Mouse (Mus musculus): Measurements from ENCODE around the gene Ubac1. TPM values are rescaled to one million over a fixed set of nuclear protein-coding genes. Genes with fewer than 3 reads are reported as not detected.

The Ubac1 gene
- polyA plus RNA-seq, 1 experiment from 2014 or later: 81.4 TPM

DNA sequence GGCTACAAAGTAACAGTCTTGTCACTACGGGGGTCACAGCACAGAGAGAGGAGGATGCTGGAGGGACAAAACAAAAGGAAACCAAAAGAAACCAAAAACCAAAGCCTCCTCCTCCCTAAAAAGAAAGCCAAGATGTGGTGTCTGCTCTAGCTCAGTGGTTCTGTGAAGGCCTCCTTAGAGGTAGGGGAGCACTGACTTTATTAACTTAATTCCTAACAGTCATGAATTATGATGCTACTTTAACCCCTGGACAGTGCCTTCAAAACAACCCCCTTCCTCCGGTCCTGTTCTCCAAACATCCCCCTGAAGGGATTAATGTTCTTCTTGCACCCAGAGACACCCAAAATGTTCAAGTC, 34.2 kb upstream of the Ubac1 start:
- no peak overlapping the region for H3K9ac ChIP-seq (ENCODE audit: low read length)
- ATAC-seq (ENCODE audit: insufficient read depth, low FRiP score): no peak
- no peaks in the 10 kb centered on the region for H3K36me3 ChIP-seq (ENCODE audit: control insufficient read depth, insufficient read depth, low read length)
- no peak overlapping the region for H3K4me3 ChIP-seq (replicated peaks; ENCODE audit: low read length)
- no peaks in the 10 kb centered on the region for H3K4me1 ChIP-seq (ENCODE audit: control insufficient read depth, insufficient read depth, low read length)
- WGBS: 34% methylated on average over 2 of the region's 2 CpGs
- peak overlapping the region; percentile 21; the same call in 1 of the 2 replicates for H3K27ac ChIP-seq (ENCODE audit: low read length)
- no peaks in the 10 kb centered on the region for H3K9me3 ChIP-seq (replicated peaks; ENCODE audit: control insufficient read depth, low read length)
- no peak overlapping the region for H3K4me2 ChIP-seq (ENCODE audit: low read depth, low read length)
- H3K27me3 ChIP-seq (ENCODE audit: control insufficient read depth, insufficient read depth, low read length): no peaks in the 10 kb centered on the region

DNA sequence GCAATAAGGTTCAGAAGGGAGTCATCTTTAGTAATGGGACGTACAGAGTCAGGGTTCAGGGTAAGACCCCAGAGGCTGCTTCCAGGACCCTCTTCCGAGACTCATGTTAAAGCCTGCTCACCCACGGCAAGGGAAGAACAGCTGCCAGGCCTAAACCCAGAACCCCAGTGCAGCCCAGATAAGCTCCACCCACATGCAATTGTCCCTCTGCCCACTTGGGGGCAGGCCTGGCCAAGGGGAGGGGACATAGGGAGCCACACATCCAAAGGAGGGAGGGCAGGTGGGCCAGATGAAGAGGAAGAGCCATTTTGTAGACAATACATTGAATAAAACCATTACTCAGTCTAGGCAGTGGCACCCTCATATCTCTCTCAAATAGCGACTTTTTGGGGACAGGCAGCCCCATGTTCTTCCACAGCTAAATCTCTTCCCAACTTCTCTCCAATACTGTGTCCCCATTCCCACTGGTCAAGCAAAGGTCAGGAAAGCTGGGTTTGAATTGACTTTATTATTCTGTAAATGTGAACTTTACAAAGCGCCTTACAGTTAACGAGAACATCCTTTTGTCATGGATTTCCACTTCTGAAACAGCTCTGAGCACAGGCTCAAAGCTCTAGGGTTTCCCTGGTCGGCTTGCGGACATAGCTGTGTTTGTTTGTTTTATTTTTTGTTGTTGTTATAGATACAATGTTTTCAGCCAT, 33.6 kb upstream of the Ubac1 start:
- WGBS: 45% methylated on average over 8 of the region's 8 CpGs
- peak overlapping the region; percentile 21; the same call in 1 of the 2 replicates for H3K27ac ChIP-seq (ENCODE audit: low read length)

DNA sequence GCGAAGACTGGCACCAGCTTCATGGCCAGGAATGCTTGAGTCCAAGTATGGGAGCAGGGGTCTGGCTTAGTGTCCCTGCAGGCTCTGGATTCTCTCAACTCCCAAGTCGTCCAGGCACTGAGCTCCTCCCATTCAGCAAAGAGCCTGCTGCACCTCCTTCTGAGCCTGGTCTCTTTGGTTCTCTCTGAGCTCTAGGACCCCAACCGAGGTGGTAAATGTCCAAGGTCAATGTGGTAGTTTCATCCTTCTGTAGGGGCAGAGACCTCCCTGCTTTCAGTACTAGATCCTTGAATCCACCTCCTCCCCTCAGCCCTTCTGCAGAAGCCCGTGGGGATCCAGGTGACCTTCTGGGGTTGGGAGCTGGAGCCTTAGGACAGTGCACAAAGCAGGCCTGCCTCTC, 31.3 kb upstream of the Ubac1 start:
- Histone ChIP-seq H3K9me3 (replicated peaks; ENCODE audit: control insufficient read depth, low read length) (no peaks in the 10 kb centered on the region), H3K27ac (ENCODE audit: low read length) (no peak overlapping the region), H3K4me2 (ENCODE audit: low read depth, low read length) (no peak overlapping the region), H3K4me1 (ENCODE audit: control insufficient read depth, insufficient read depth, low read length) (no peaks in the 10 kb centered on the region), H3K36me3 (ENCODE audit: control insufficient read depth, insufficient read depth, low read length) (no peaks in the 10 kb centered on the region), H3K4me3 (replicated peaks; ENCODE audit: low read length) (no peak overlapping the region), H3K9ac (ENCODE audit: low read length) (no peak overlapping the region), H3K27me3 (ENCODE audit: control insufficient read depth, insufficient read depth, low read length) (no peaks in the 10 kb centered on the region)
- peak; percentile 39 for ATAC-seq (ENCODE audit: insufficient read depth, low FRiP score)
- WGBS: 28% methylated on average over 4 of the region's 4 CpGs

More for the DNA sequence above, 33.6 kb upstream of the Ubac1 start:
- H3K9ac ChIP-seq (ENCODE audit: low read length): no peak overlapping the region
- no peaks in the 10 kb centered on the region for H3K4me1 ChIP-seq (ENCODE audit: control insufficient read depth, insufficient read depth, low read length)
- H3K9me3 ChIP-seq (replicated peaks; ENCODE audit: control insufficient read depth, low read length): no peaks in the 10 kb centered on the region
- no peaks in the 10 kb centered on the region for H3K27me3 ChIP-seq (ENCODE audit: control insufficient read depth, insufficient read depth, low read length)
- no peaks in the 10 kb centered on the region for H3K36me3 ChIP-seq (ENCODE audit: control insufficient read depth, insufficient read depth, low read length)
- peak; percentile 38; the same call in 1 of the 2 replicates for ATAC-seq (ENCODE audit: insufficient read depth, low FRiP score)
- no peak overlapping the region for H3K4me3 ChIP-seq (replicated peaks; ENCODE audit: low read length)
- H3K4me2 ChIP-seq (ENCODE audit: low read depth, low read length): no peak overlapping the region

DNA sequence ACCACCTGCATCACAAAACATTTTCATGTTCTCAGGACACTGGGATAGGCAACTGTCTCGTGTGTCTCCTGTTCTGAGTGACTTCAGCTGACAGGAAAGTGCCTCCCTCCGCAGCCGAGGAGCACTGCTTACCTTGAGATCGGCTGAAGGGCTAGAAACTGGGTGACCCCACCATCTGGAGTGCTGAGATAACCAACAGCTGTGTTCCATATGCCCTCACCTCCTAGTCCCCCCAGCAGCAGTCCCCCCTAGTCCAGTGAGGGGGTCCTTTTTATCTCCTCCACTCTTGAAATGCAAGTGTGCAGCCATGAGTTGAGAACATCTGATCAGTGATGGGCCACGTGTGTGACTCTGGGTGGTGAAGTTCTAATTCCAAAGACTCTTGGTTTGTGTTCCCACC, 27.3 kb upstream of the Ubac1 start:
- Histone ChIP-seq H3K27ac (ENCODE audit: low read length) (no peak overlapping the region), H3K9ac (ENCODE audit: low read length) (no peak overlapping the region), H3K4me3 (replicated peaks; ENCODE audit: low read length) (no peak overlapping the region), H3K4me2 (ENCODE audit: low read depth, low read length) (no peak overlapping the region), H3K4me1 (ENCODE audit: control insufficient read depth, insufficient read depth, low read length) (no peaks in the 10 kb centered on the region), H3K36me3 (ENCODE audit: control insufficient read depth, insufficient read depth, low read length) (no peaks in the 10 kb centered on the region), H3K27me3 (ENCODE audit: control insufficient read depth, insufficient read depth, low read length) (no peaks in the 10 kb centered on the region), H3K9me3 (replicated peaks; ENCODE audit: control insufficient read depth, low read length) (no peaks in the 10 kb centered on the region)
- 59% methylated on average over 5 of the region's 5 CpGs for WGBS
- ATAC-seq (ENCODE audit: insufficient read depth, low FRiP score): no peak

DNA sequence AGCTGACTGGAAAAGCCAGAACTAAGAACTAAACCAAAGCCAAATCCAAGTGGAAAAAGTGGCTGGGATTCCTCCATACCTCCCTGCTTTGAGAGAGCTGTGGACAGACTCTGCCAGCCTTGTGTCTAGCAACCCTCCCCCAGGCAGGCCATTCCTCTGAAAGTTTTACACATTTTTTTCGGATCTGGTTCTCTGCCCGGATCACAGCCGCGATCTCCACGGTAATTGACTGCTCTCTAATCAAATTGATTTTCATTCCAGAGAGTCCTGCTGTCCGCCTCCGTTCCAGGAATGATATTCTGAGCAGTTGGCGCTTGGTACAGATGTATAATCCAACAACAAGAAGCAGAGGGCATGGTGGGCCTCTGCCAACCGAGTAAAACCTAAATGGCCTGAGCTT, 22.7 kb upstream of the Ubac1 start:
- WGBS: 68% methylated on average over 9 of the region's 9 CpGs
- H3K27ac ChIP-seq (ENCODE audit: low read length): no peak overlapping the region

DNA sequence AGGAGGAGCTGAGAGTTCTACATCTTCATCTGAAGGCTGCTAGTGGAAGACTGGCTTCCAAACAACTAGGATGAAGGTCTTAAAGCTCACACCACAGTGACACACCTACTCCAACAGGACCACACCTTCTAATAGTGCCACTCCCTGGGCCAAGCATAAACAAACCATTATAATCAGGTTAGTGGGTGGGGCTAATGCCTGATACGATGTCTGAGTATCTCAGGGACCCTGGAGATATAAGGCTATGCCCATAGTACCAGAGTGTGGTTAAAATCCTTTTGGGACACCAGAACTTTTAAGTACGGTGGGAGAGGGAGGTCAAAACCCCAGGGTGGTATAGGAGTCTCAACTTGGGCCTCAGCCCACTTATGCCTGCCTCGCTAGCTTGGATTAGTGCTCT, 21.1 kb upstream of the Ubac1 start:
- WGBS: 79% methylated on average over 3 of the region's 3 CpGs

More for the DNA sequence above, 22.7 kb upstream of the Ubac1 start:
- no peaks in the 10 kb centered on the region for H3K36me3 ChIP-seq (ENCODE audit: control insufficient read depth, insufficient read depth, low read length)
- H3K9ac ChIP-seq (ENCODE audit: low read length): no peak overlapping the region
- no peaks in the 10 kb centered on the region for H3K9me3 ChIP-seq (replicated peaks; ENCODE audit: control insufficient read depth, low read length)
- no peak overlapping the region for H3K4me3 ChIP-seq (replicated peaks; ENCODE audit: low read length)
- H3K27me3 ChIP-seq (ENCODE audit: control insufficient read depth, insufficient read depth, low read length): no peaks in the 10 kb centered on the region
- 0 out of 2 replicates have a peak, but pooled peaks cover 6% of the 10 kb centered on the region for H3K4me1 ChIP-seq (ENCODE audit: control insufficient read depth, insufficient read depth, low read length)
- H3K4me2 ChIP-seq (ENCODE audit: low read depth, low read length): no peak overlapping the region
- ATAC-seq (ENCODE audit: insufficient read depth, low FRiP score): no peak

DNA sequence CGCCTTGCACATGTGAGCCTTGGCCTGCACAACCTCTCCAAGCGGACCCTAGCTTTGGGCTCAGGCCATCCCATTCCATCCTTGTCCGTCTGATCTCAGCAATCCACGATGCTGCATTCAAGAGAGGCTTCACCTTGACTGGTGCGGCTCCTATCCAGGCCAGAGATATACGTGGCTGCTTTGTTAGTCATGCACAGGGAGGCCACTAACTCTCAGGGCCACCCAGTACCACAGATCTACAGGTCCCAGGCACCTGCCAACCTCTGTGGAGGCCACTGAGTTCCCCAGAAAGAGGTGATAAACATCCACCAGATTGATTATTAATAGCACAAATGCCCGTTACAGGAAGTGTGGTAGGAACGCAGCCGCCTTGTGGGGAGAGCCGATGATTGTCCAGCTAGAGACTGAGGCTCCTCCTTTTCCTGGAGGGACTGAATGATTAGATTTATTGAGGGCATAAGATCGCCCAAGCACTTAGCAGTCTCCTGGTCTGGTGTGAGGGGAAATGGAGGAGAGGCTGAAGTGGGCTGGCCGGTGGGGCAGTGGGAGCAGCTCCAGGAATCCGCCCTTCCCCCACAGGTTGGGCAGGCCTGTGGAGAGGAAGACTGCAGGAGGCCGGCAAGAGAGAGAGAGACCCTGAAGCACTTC, 19.7 kb upstream of the Ubac1 start:
- ATAC-seq (ENCODE audit: insufficient read depth, low FRiP score): no peak
- Histone ChIP-seq H3K9ac (ENCODE audit: low read length) (0 out of 2 replicates have a peak overlapping the region, but pooled peaks have one; percentile 7), H3K27me3 (ENCODE audit: control insufficient read depth, insufficient read depth, low read length) (no peaks in the 10 kb centered on the region), H3K9me3 (replicated peaks; ENCODE audit: control insufficient read depth, low read length) (no peaks in the 10 kb centered on the region), H3K4me3 (replicated peaks; ENCODE audit: low read length) (no peak overlapping the region), H3K36me3 (ENCODE audit: control insufficient read depth, insufficient read depth, low read length) (no peaks in the 10 kb centered on the region), H3K4me1 (ENCODE audit: control insufficient read depth, insufficient read depth, low read length) (0 out of 2 replicates have a peak, but pooled peaks cover 6% of the 10 kb centered on the region), H3K4me2 (ENCODE audit: low read depth, low read length) (no peak overlapping the region), H3K27ac (ENCODE audit: low read length) (no peak overlapping the region)
- WGBS: 34% methylated on average over 14 of the region's 14 CpGs

More for the DNA sequence above, 21.1 kb upstream of the Ubac1 start:
- H3K4me3 ChIP-seq (replicated peaks; ENCODE audit: low read length): no peak overlapping the region
- no peak for ATAC-seq (ENCODE audit: insufficient read depth, low FRiP score)
- H3K27ac ChIP-seq (ENCODE audit: low read length): no peak overlapping the region
- H3K4me2 ChIP-seq (ENCODE audit: low read depth, low read length): no peak overlapping the region
- H3K9me3 ChIP-seq (replicated peaks; ENCODE audit: control insufficient read depth, low read length): no peaks in the 10 kb centered on the region
- no peaks in the 10 kb centered on the region for H3K27me3 ChIP-seq (ENCODE audit: control insufficient read depth, insufficient read depth, low read length)
- H3K9ac ChIP-seq (ENCODE audit: low read length): no peak overlapping the region
- no peaks in the 10 kb centered on the region for H3K36me3 ChIP-seq (ENCODE audit: control insufficient read depth, insufficient read depth, low read length)
- 0 out of 2 replicates have a peak, but pooled peaks cover 6% of the 10 kb centered on the region for H3K4me1 ChIP-seq (ENCODE audit: control insufficient read depth, insufficient read depth, low read length)

DNA sequence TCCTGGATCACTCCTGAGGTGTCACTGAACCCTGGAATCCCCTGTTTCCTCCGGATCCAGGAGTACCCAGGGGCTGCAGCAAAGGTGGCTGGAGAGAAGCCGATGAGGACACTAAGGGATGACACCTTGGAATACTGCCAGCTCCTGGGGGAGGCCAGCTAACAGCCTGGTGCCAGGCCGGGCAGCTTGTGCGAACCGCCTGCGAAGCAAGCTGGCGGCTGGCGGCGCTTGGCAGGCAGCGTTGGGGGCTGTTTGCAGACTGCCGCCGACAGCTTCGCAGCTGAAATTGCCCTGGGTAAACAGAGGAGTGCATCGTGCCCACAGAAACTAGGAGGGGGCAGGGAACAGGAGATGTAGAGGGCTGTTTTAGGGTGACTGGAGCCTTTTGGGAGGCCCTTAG, 18.4 kb upstream of the Ubac1 start:
- WGBS: 52% methylated on average over 14 of the region's 14 CpGs

DNA sequence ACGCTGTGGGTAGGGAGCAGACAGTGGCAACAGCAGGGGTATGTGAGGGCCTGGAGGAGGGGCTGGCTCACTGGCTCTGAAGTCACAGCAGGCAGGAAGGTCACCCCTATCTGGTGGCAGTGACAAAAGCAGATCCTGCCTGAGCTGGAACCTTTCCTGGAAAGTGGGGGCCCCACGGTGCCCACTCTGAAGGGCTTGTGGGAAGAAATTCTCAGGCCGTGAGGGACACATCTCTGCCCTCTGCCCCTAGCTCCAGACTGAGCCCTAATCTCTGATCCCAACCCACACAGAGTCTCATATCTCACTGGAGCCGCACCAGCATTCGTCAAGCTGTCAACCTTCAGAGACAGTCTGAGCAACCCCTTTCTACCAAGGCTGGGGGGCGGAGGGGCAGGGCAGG, 15.8 kb upstream of the Ubac1 start:
- Histone ChIP-seq H3K27ac (ENCODE audit: low read length) (no peak overlapping the region), H3K4me1 (ENCODE audit: control insufficient read depth, insufficient read depth, low read length) (0 out of 2 replicates have a peak, but pooled peaks cover 6% of the 10 kb centered on the region), H3K9me3 (replicated peaks; ENCODE audit: control insufficient read depth, low read length) (no peaks in the 10 kb centered on the region), H3K27me3 (ENCODE audit: control insufficient read depth, insufficient read depth, low read length) (no peaks in the 10 kb centered on the region), H3K4me3 (replicated peaks; ENCODE audit: low read length) (no peak overlapping the region), H3K36me3 (ENCODE audit: control insufficient read depth, insufficient read depth, low read length) (no peaks in the 10 kb centered on the region), H3K9ac (ENCODE audit: low read length) (no peak overlapping the region), H3K4me2 (ENCODE audit: low read depth, low read length) (no peak overlapping the region)
- 30% methylated on average over 6 of the region's 6 CpGs for WGBS
- ATAC-seq (ENCODE audit: insufficient read depth, low FRiP score): no peak

More for the DNA sequence above, 18.4 kb upstream of the Ubac1 start:
- Histone ChIP-seq H3K4me1 (ENCODE audit: control insufficient read depth, insufficient read depth, low read length) (0 out of 2 replicates have a peak, but pooled peaks cover 6% of the 10 kb centered on the region), H3K27me3 (ENCODE audit: control insufficient read depth, insufficient read depth, low read length) (no peaks in the 10 kb centered on the region), H3K4me3 (replicated peaks; ENCODE audit: low read length) (no peak overlapping the region), H3K36me3 (ENCODE audit: control insufficient read depth, insufficient read depth, low read length) (no peaks in the 10 kb centered on the region), H3K9me3 (replicated peaks; ENCODE audit: control insufficient read depth, low read length) (no peaks in the 10 kb centered on the region), H3K27ac (ENCODE audit: low read length) (no peak overlapping the region), H3K9ac (ENCODE audit: low read length) (no peak overlapping the region), H3K4me2 (ENCODE audit: low read depth, low read length) (no peak overlapping the region)
- no peak for ATAC-seq (ENCODE audit: insufficient read depth, low FRiP score)
